Mouse (Mus musculus): ENCODE data around the gene Gm49361. TPM values are rescaled to one million over a fixed set of nuclear protein-coding genes. Genes with fewer than 3 reads are reported as not detected.

The Gm49361 gene
- polyA plus RNA-seq, 1 experiment from 2014 or later = not detected

GRCm38 (mm10) chr14:57701915-57702477, 43.9 kb downstream of the Gm49361 start:
- no peak overlapping the region for H3K9ac ChIP-seq (replicated peaks; ENCODE audit: low read length)
- peak overlapping the region; percentile 57 for H3K27ac ChIP-seq (replicated peaks; ENCODE audit: low read depth, low read length)
- ATAC-seq (ENCODE audit: low FRiP score, low TSS enrichment) (peak; percentile 57; the same call in 1 of the 2 replicates), DNase-seq (peak; percentile 61)
- no peaks in the 10 kb centered on the region for H3K9me3 ChIP-seq (ENCODE audit: control insufficient read depth, low read length)
- 54% methylated on average over 12 of the region's 12 CpGs for WGBS
- no peaks in the 10 kb centered on the region for H3K27me3 ChIP-seq (ENCODE audit: control insufficient read depth, insufficient read depth, low read length)
- peaks cover 24% of the 10 kb centered on the region for H3K36me3 ChIP-seq (ENCODE audit: control insufficient read depth, insufficient read depth, low read length)
- no peak overlapping the region for H3K4me3 ChIP-seq (replicated peaks; ENCODE audit: low read depth, low read length)
- H3K4me2 ChIP-seq (ENCODE audit: low read length) = no peak overlapping the region
- H3K4me1 ChIP-seq (ENCODE audit: control insufficient read depth, insufficient read depth, low read length) = peaks cover 5% of the 10 kb centered on the region; the same call in 1 of the 2 replicates

GRCm38 (mm10) chr14:57699461-57699970, 46.4 kb downstream of the Gm49361 start:
- peaks cover 42% of the 10 kb centered on the region for H3K36me3 ChIP-seq (ENCODE audit: control insufficient read depth, insufficient read depth, low read length)
- no peak overlapping the region for H3K9ac ChIP-seq (replicated peaks; ENCODE audit: low read length)
- no peak overlapping the region for H3K4me2 ChIP-seq (ENCODE audit: low read length)
- no peaks in the 10 kb centered on the region for H3K4me1 ChIP-seq (ENCODE audit: control insufficient read depth, insufficient read depth, low read length)
- WGBS = 97% methylated on average over 33 of the region's 33 CpGs
- no peaks in the 10 kb centered on the region for H3K9me3 ChIP-seq (ENCODE audit: control insufficient read depth, low read length)
- H3K27me3 ChIP-seq (ENCODE audit: control insufficient read depth, insufficient read depth, low read length) = no peaks in the 10 kb centered on the region
- H3K4me3 ChIP-seq (replicated peaks; ENCODE audit: low read depth, low read length) = no peak overlapping the region
- no peak for DNase-seq
- ATAC-seq (ENCODE audit: low FRiP score, low TSS enrichment) = no peak
- H3K27ac ChIP-seq (replicated peaks; ENCODE audit: low read depth, low read length) = no peak overlapping the region

- no peaks in the 10 kb centered on the region for H3K4me1 ChIP-seq (ENCODE audit: control insufficient read depth, insufficient read depth, low read length)
- H3K36me3 ChIP-seq (ENCODE audit: control insufficient read depth, insufficient read depth, low read length) = peaks cover 47% of the 10 kb centered on the region
- no peak overlapping the region for H3K4me3 ChIP-seq (replicated peaks; ENCODE audit: low read depth, low read length)
- H3K4me2 ChIP-seq (ENCODE audit: low read length) = no peak overlapping the region
- H3K27me3 ChIP-seq (ENCODE audit: control insufficient read depth, insufficient read depth, low read length) = no peaks in the 10 kb centered on the region
- no peak overlapping the region for H3K9ac ChIP-seq (replicated peaks; ENCODE audit: low read length)
- no peak for DNase-seq
- no peaks in the 10 kb centered on the region for H3K9me3 ChIP-seq (ENCODE audit: control insufficient read depth, low read length)
- no peak overlapping the region for H3K27ac ChIP-seq (replicated peaks; ENCODE audit: low read depth, low read length)
- 90% methylated on average over 10 of the region's 10 CpGs for WGBS
- ATAC-seq (ENCODE audit: low FRiP score, low TSS enrichment) = no peak
These were observed 46.9 kb downstream of the Gm49361 start for GRCm38 (mm10) chr14:57699016-57699415.

- Histone ChIP-seq H3K27ac (replicated peaks; ENCODE audit: low read depth, low read length) (no peak overlapping the region), H3K4me2 (ENCODE audit: low read length) (no peak overlapping the region), H3K27me3 (ENCODE audit: control insufficient read depth, insufficient read depth, low read length) (no peaks in the 10 kb centered on the region), H3K36me3 (ENCODE audit: control insufficient read depth, insufficient read depth, low read length) (peaks cover 50% of the 10 kb centered on the region), H3K4me1 (ENCODE audit: control insufficient read depth, insufficient read depth, low read length) (no peaks in the 10 kb centered on the region), H3K4me3 (replicated peaks; ENCODE audit: low read depth, low read length) (no peak overlapping the region), H3K9ac (replicated peaks; ENCODE audit: low read length) (no peak overlapping the region), H3K9me3 (ENCODE audit: control insufficient read depth, low read length) (no peaks in the 10 kb centered on the region)
- 97% methylated on average over 15 of the region's 15 CpGs for WGBS
- DNase-seq (no peak), ATAC-seq (ENCODE audit: low FRiP score, low TSS enrichment) (no peak)
These were observed 49.8 kb downstream of the Gm49361 start for GRCm38 (mm10) chr14:57696066-57696465.

GRCm38 (mm10) chr14:57695550-57695949, 50.4 kb downstream of the Gm49361 start:
- Histone ChIP-seq H3K4me2 (ENCODE audit: low read length) (no peak overlapping the region), H3K9ac (replicated peaks; ENCODE audit: low read length) (no peak overlapping the region), H3K27ac (replicated peaks; ENCODE audit: low read depth, low read length) (no peak overlapping the region), H3K9me3 (ENCODE audit: control insufficient read depth, low read length) (no peaks in the 10 kb centered on the region), H3K27me3 (ENCODE audit: control insufficient read depth, insufficient read depth, low read length) (no peaks in the 10 kb centered on the region), H3K36me3 (ENCODE audit: control insufficient read depth, insufficient read depth, low read length) (peaks cover 55% of the 10 kb centered on the region), H3K4me3 (replicated peaks; ENCODE audit: low read depth, low read length) (no peak overlapping the region), H3K4me1 (ENCODE audit: control insufficient read depth, insufficient read depth, low read length) (no peaks in the 10 kb centered on the region)
- ATAC-seq (ENCODE audit: low FRiP score, low TSS enrichment) (no peak), DNase-seq (no peak)
- WGBS = 90% methylated on average over 8 of the region's 8 CpGs

- no peak for DNase-seq
- Histone ChIP-seq H3K27me3 (ENCODE audit: control insufficient read depth, insufficient read depth, low read length) (no peaks in the 10 kb centered on the region), H3K4me2 (ENCODE audit: low read length) (no peak overlapping the region), H3K4me3 (replicated peaks; ENCODE audit: low read depth, low read length) (no peak overlapping the region), H3K9ac (replicated peaks; ENCODE audit: low read length) (no peak overlapping the region), H3K9me3 (ENCODE audit: control insufficient read depth, low read length) (no peaks in the 10 kb centered on the region), H3K27ac (replicated peaks; ENCODE audit: low read depth, low read length) (no peak overlapping the region), H3K4me1 (ENCODE audit: control insufficient read depth, insufficient read depth, low read length) (no peaks in the 10 kb centered on the region), H3K36me3 (ENCODE audit: control insufficient read depth, insufficient read depth, low read length) (peaks cover 49% of the 10 kb centered on the region)
- 86% methylated on average over 16 of the region's 16 CpGs for WGBS
- ATAC-seq (ENCODE audit: low FRiP score, low TSS enrichment) = no peak
These were observed 51.7 kb downstream of the Gm49361 start for GRCm38 (mm10) chr14:57694246-57694645.

- Histone ChIP-seq H3K4me2 (ENCODE audit: low read length) (no peak overlapping the region), H3K27me3 (ENCODE audit: control insufficient read depth, insufficient read depth, low read length) (no peaks in the 10 kb centered on the region), H3K36me3 (ENCODE audit: control insufficient read depth, insufficient read depth, low read length) (peaks cover 44% of the 10 kb centered on the region), H3K9ac (replicated peaks; ENCODE audit: low read length) (no peak overlapping the region), H3K27ac (replicated peaks; ENCODE audit: low read depth, low read length) (no peak overlapping the region), H3K4me3 (replicated peaks; ENCODE audit: low read depth, low read length) (no peak overlapping the region), H3K4me1 (ENCODE audit: control insufficient read depth, insufficient read depth, low read length) (no peaks in the 10 kb centered on the region), H3K9me3 (ENCODE audit: control insufficient read depth, low read length) (no peaks in the 10 kb centered on the region)
- DNase-seq (no peak), ATAC-seq (ENCODE audit: low FRiP score, low TSS enrichment) (no peak)
- 92% methylated on average over 17 of the region's 17 CpGs for WGBS
These were observed 53.3 kb downstream of the Gm49361 start for GRCm38 (mm10) chr14:57692517-57693130.

- WGBS = 94% methylated on average over 24 of the region's 24 CpGs
- H3K4me1 ChIP-seq (ENCODE audit: control insufficient read depth, insufficient read depth, low read length) = no peaks in the 10 kb centered on the region
These were observed 54.6 kb downstream of the Gm49361 start for GRCm38 (mm10) chr14:57691316-57691715.

GRCm38 (mm10) chr14:57690681-57691080, 55.2 kb downstream of the Gm49361 start:
- H3K9me3 ChIP-seq (ENCODE audit: control insufficient read depth, low read length) = no peaks in the 10 kb centered on the region

More at GRCm38 (mm10) chr14:57691316-57691715, 54.6 kb downstream of the Gm49361 start:
- Histone ChIP-seq H3K4me3 (replicated peaks; ENCODE audit: low read depth, low read length) (no peak overlapping the region), H3K27ac (replicated peaks; ENCODE audit: low read depth, low read length) (no peak overlapping the region), H3K9ac (replicated peaks; ENCODE audit: low read length) (no peak overlapping the region), H3K9me3 (ENCODE audit: control insufficient read depth, low read length) (no peaks in the 10 kb centered on the region), H3K27me3 (ENCODE audit: control insufficient read depth, insufficient read depth, low read length) (no peaks in the 10 kb centered on the region), H3K36me3 (ENCODE audit: control insufficient read depth, insufficient read depth, low read length) (peaks cover 35% of the 10 kb centered on the region), H3K4me2 (ENCODE audit: low read length) (no peak overlapping the region)
- ATAC-seq (ENCODE audit: low FRiP score, low TSS enrichment) (no peak), DNase-seq (no peak)

More at GRCm38 (mm10) chr14:57690681-57691080, 55.2 kb downstream of the Gm49361 start:
- no peak for DNase-seq
- Histone ChIP-seq H3K27me3 (ENCODE audit: control insufficient read depth, insufficient read depth, low read length) (no peaks in the 10 kb centered on the region), H3K27ac (replicated peaks; ENCODE audit: low read depth, low read length) (no peak overlapping the region), H3K4me2 (ENCODE audit: low read length) (no peak overlapping the region), H3K4me3 (replicated peaks; ENCODE audit: low read depth, low read length) (no peak overlapping the region), H3K4me1 (ENCODE audit: control insufficient read depth, insufficient read depth, low read length) (no peaks in the 10 kb centered on the region), H3K9ac (replicated peaks; ENCODE audit: low read length) (no peak overlapping the region), H3K36me3 (ENCODE audit: control insufficient read depth, insufficient read depth, low read length) (peaks cover 29% of the 10 kb centered on the region)
- no peak for ATAC-seq (ENCODE audit: low FRiP score, low TSS enrichment)
- 93% methylated on average over 8 of the region's 8 CpGs for WGBS
